Mouse (Mus musculus): ENCODE results near the gene Oxct2b. TPM values are rescaled to one million over a fixed set of nuclear protein-coding genes. Genes with fewer than 3 reads are reported as not detected.
"Not testable (repeated sequence)": the region's sequence is repeated elsewhere in the genome, so short reads cannot be mapped to it uniquely, and the experiment has no call there.

Gene Oxct2b
- total and polyA plus RNA-seq, 3 experiments = not detected

- no peak overlapping the region for H3K27ac ChIP-seq (ENCODE audit: insufficient read depth, low read depth)
- peaks cover 6% of the 10 kb centered on the region for H3K27me3 ChIP-seq (replicated peaks)
- no peak for TF ChIP-seq RAD21 (IDR thresholded peaks at IDR 0.05; ENCODE audit: low read depth, low read length)
- TF ChIP-seq POLR2A (IDR thresholded peaks at IDR 0.05; ENCODE audit: low read depth, low read length) = no peak
- no peak for TF ChIP-seq E2F4 (IDR thresholded peaks at IDR 0.05; ENCODE audit: insufficient replicate concordance, low read depth, low read length)
- H3K4me1 ChIP-seq (ENCODE audit: control insufficient read depth in 1 of 2, insufficient read depth in 2 of 2) = peaks cover 11 to 12% of the 10 kb centered on the region in 2 experiments
- no peaks in the 10 kb centered on the region for H3K36me3 ChIP-seq (replicated peaks in 1 of 2; ENCODE audit: control insufficient read depth in 1 of 2, insufficient read depth in 1 of 2, low read length in 1 of 2)
- H3K9ac ChIP-seq (ENCODE audit: insufficient read depth, low read depth) = no peak overlapping the region
- DNase-seq (ENCODE audit: extremely low read depth) = no peak
- H3K79me2 ChIP-seq (replicated peaks; ENCODE audit: control insufficient read depth, extremely low read depth, insufficient read depth, poor library complexity, severe bottlenecking) = no peaks in the 10 kb centered on the region
- H3K4me3 ChIP-seq (replicated peaks in 1 of 3; ENCODE audit: low read depth in 2 of 3, low read length in 2 of 3, poor library complexity in 1 of 3) = no peak overlapping the region
- H3K9me3 ChIP-seq (replicated peaks; ENCODE audit: low read length) = no peaks in the 10 kb centered on the region
- in situ Hi-C loops (cut with MboI; ENCODE audit: low pct_ligation_motif_present, low pct_unique_long_range_greater_than_20kb, low sequenced_read_pairs) (no loop called here), dilution Hi-C loops (cut with MboI; ENCODE audit: extremely low pct_ligation_motif_present, extremely low pct_unique_long_range_greater_than_20kb, low sequenced_read_pairs) (no loop called here)
- no peak overlapping the region for H3K4me2 ChIP-seq (ENCODE audit: insufficient read depth, low read depth, poor library complexity, severe bottlenecking)
Observed at GRCm38 (mm10) chr4:123110751-123111150, 5.3 kb upstream of the Oxct2b start.

GRCm38 (mm10) chr4:123111275-123111983, 4.6 kb upstream of the Oxct2b start:
- H3K27me3 ChIP-seq (replicated peaks) = not testable (repeated sequence)

GRCm38 (mm10) chr4:123112216-123112764, 3.8 kb upstream of the Oxct2b start:
- no peak for DNase-seq (ENCODE audit: extremely low read depth)
- dilution Hi-C loops (cut with MboI; ENCODE audit: extremely low pct_ligation_motif_present, extremely low pct_unique_long_range_greater_than_20kb, low sequenced_read_pairs) = no loop called here
- TF ChIP-seq IRF4 (IDR thresholded peaks at IDR 0.05; ENCODE audit: low read depth, low read length) = no peak
- no peak for TF ChIP-seq USF2 (conservative IDR thresholded peaks at IDR 0.05; ENCODE audit: low read depth, low read length)
- TF ChIP-seq PAX5 (IDR thresholded peaks at IDR 0.05; ENCODE audit: low read length) = no peak
- no peak for TF ChIP-seq JUND (conservative IDR thresholded peaks at IDR 0.05; ENCODE audit: low read depth, low read length)

More at GRCm38 (mm10) chr4:123111275-123111983, 4.6 kb upstream of the Oxct2b start:
- H3K27ac ChIP-seq (ENCODE audit: insufficient read depth, low read depth); DNase-seq (ENCODE audit: extremely low read depth); H3K36me3 ChIP-seq (replicated peaks in 1 of 2; ENCODE audit: control insufficient read depth in 1 of 2, insufficient read depth in 1 of 2, low read length in 1 of 2); H3K4me2 ChIP-seq (ENCODE audit: insufficient read depth, low read depth, poor library complexity, severe bottlenecking); in situ Hi-C loops (cut with MboI; ENCODE audit: low pct_ligation_motif_present, low pct_unique_long_range_greater_than_20kb, low sequenced_read_pairs); H3K79me2 ChIP-seq (replicated peaks; ENCODE audit: control insufficient read depth, extremely low read depth, insufficient read depth, poor library complexity, severe bottlenecking); H3K4me3 ChIP-seq (replicated peaks in 1 of 3; ENCODE audit: low read depth in 2 of 3, low read length in 2 of 3, poor library complexity in 1 of 3); H3K9ac ChIP-seq (ENCODE audit: insufficient read depth, low read depth); dilution Hi-C loops (cut with MboI; ENCODE audit: extremely low pct_ligation_motif_present, extremely low pct_unique_long_range_greater_than_20kb, low sequenced_read_pairs); H3K9me3 ChIP-seq (replicated peaks; ENCODE audit: low read length): not testable (repeated sequence)
- H3K4me1 ChIP-seq (ENCODE audit: control insufficient read depth in 1 of 2, insufficient read depth in 2 of 2) = peaks cover 9 to 12% of the 10 kb centered on the region in 2 experiments

GRCm38 (mm10) chr4:123114651-123115050, 1.4 kb upstream of the Oxct2b start:
- dilution Hi-C loops (cut with MboI; ENCODE audit: extremely low pct_ligation_motif_present, extremely low pct_unique_long_range_greater_than_20kb, low sequenced_read_pairs); H3K4me1 ChIP-seq (ENCODE audit: control insufficient read depth in 1 of 2, insufficient read depth in 2 of 2); H3K4me3 ChIP-seq (replicated peaks in 1 of 3; ENCODE audit: low read depth in 2 of 3, low read length in 2 of 3, poor library complexity in 1 of 3); H3K9me3 ChIP-seq (replicated peaks; ENCODE audit: low read length); H3K27me3 ChIP-seq (replicated peaks); H3K36me3 ChIP-seq (replicated peaks in 1 of 2; ENCODE audit: control insufficient read depth in 1 of 2, insufficient read depth in 1 of 2, low read length in 1 of 2); DNase-seq (ENCODE audit: extremely low read depth); H3K27ac ChIP-seq (ENCODE audit: insufficient read depth, low read depth); H3K79me2 ChIP-seq (replicated peaks; ENCODE audit: control insufficient read depth, extremely low read depth, insufficient read depth, poor library complexity, severe bottlenecking); in situ Hi-C loops (cut with MboI; ENCODE audit: low pct_ligation_motif_present, low pct_unique_long_range_greater_than_20kb, low sequenced_read_pairs); H3K4me2 ChIP-seq (ENCODE audit: insufficient read depth, low read depth, poor library complexity, severe bottlenecking); H3K9ac ChIP-seq (ENCODE audit: insufficient read depth, low read depth): not testable (repeated sequence)

More at GRCm38 (mm10) chr4:123112216-123112764, 3.8 kb upstream of the Oxct2b start:
- in situ Hi-C loops (cut with MboI; ENCODE audit: low pct_ligation_motif_present, low pct_unique_long_range_greater_than_20kb, low sequenced_read_pairs) = no loop called here
- Histone ChIP-seq H3K9me3 (replicated peaks; ENCODE audit: low read length) (no peaks in the 10 kb centered on the region), H3K9ac (ENCODE audit: insufficient read depth, low read depth) (no peak overlapping the region), H3K36me3 (replicated peaks in 1 of 2; ENCODE audit: control insufficient read depth in 1 of 2, insufficient read depth in 1 of 2, low read length in 1 of 2) (no peaks in the 10 kb centered on the region), H3K79me2 (replicated peaks; ENCODE audit: control insufficient read depth, extremely low read depth, insufficient read depth, poor library complexity, severe bottlenecking) (no peaks in the 10 kb centered on the region), H3K4me1 (ENCODE audit: control insufficient read depth in 1 of 2, insufficient read depth in 2 of 2) (peaks cover 5 to 6% of the 10 kb centered on the region in 2 experiments; a peak in 3 of 4 replicates), H3K4me2 (ENCODE audit: insufficient read depth, low read depth, poor library complexity, severe bottlenecking) (no peak overlapping the region), H3K27ac (ENCODE audit: insufficient read depth, low read depth) (no peak overlapping the region), H3K4me3 (replicated peaks in 1 of 3; ENCODE audit: low read depth in 2 of 3, low read length in 2 of 3, poor library complexity in 1 of 3) (no peak overlapping the region), H3K27me3 (replicated peaks) (peaks cover 6% of the 10 kb centered on the region)

GRCm38 (mm10) chr4:123116640-123117039, 574 bp downstream of the Oxct2b start:
- dilution Hi-C loops (cut with MboI; ENCODE audit: extremely low pct_ligation_motif_present, extremely low pct_unique_long_range_greater_than_20kb, low sequenced_read_pairs); H3K27ac ChIP-seq (ENCODE audit: insufficient read depth, low read depth); in situ Hi-C loops (cut with MboI; ENCODE audit: low pct_ligation_motif_present, low pct_unique_long_range_greater_than_20kb, low sequenced_read_pairs); H3K4me2 ChIP-seq (ENCODE audit: insufficient read depth, low read depth, poor library complexity, severe bottlenecking); H3K9ac ChIP-seq (ENCODE audit: insufficient read depth, low read depth); H3K4me1 ChIP-seq (ENCODE audit: control insufficient read depth in 1 of 2, insufficient read depth in 2 of 2); H3K36me3 ChIP-seq (replicated peaks in 1 of 2; ENCODE audit: control insufficient read depth in 1 of 2, insufficient read depth in 1 of 2, low read length in 1 of 2); H3K9me3 ChIP-seq (replicated peaks; ENCODE audit: low read length); H3K27me3 ChIP-seq (replicated peaks); DNase-seq (ENCODE audit: extremely low read depth); H3K4me3 ChIP-seq (replicated peaks in 1 of 3; ENCODE audit: low read depth in 2 of 3, low read length in 2 of 3, poor library complexity in 1 of 3); H3K79me2 ChIP-seq (replicated peaks; ENCODE audit: control insufficient read depth, extremely low read depth, insufficient read depth, poor library complexity, severe bottlenecking): not testable (repeated sequence)

Measured in CH12.LX (cell line).